Comparison of ENCODE assay signal across 16 mouse cellular contexts in genomic region chrX:71366973-71367372, GRCm38 (mm10). TPM values are rescaled to one million over a fixed set of nuclear protein-coding genes. Genes with fewer than 3 reads are reported as not detected.
DNase-seq lines count a peak whose midpoint lies in the region; ATAC-seq lines count a peak whose summit lies in the region.
"Had no signal": no experiment of that assay in that cellular context is flagged by ENCODE, and none has a peak within 500 bp of the region (broad histone marks: within the 10 kb centered on the region; RNA-seq: fewer than 3 reads in every experiment).

No protein-coding gene starts in this region.

- peak; percentile 1 for DNase-seq in thymus, postnatal 25 days
- DNase-seq in thymus, postnatal 10 days (ENCODE audit: low spot score in 2 of 2) = no peak
- DNase-seq in adipocyte (ENCODE audit: low spot score) = no peak
- DNase-seq in urinary bladder, postnatal 10 days (ENCODE audit: low spot score) = no peak
- DNase-seq in retina, postnatal 1 day = no peak
- DNase-seq: adrenal gland, adult 8-10 months; cerebellum, postnatal 10 days; embryo, embryonic 11 days; forebrain, postnatal 0 days; gastrocnemius, postnatal 36 days; kidney, adult 9 months; kidney, postnatal 36 days; lung, adult 18-20 months; lung, postnatal 14 days had no signal

- ATAC-seq in activated CD4-positive, CD25-positive, alpha-beta regulatory T cell, adult 4 months = peak; percentile 54
- ATAC-seq in megakaryocyte progenitor cell, adult 5-6 weeks (replicated peaks; ENCODE audit: poor library complexity) = peak; percentile 38
- ATAC-seq: forebrain, postnatal 0 days had no signal

RNA-seq across cellular contexts. Expression of gene Mtmr1, which starts 2.4 kb away (rescaled TPM):
- 10 to 100 TPM in 1 of 2 experiments, 1 to 10 TPM in 1; 5.4 to 10.1 TPM for polyA plus RNA-seq in activated CD4-positive, CD25-positive, alpha-beta regulatory T cell, adult 4 months (2017; shearing (Covaris generic))
- total RNA-seq in megakaryocyte progenitor cell, adult 5-6 weeks (2015) = 32.7 and 40.1 TPM in 2 replicates
- 33.0 and 35.6 TPM in 2 replicates for total RNA-seq in megakaryocyte progenitor cell, adult 5-6 weeks (2017)
